8 mouse cellular contexts compared by ENCODE assay signal in genomic region chr13:98316480-98317245, GRCm38 (mm10). TPM values are rescaled to one million over a fixed set of nuclear protein-coding genes. Genes with fewer than 3 reads are reported as not detected.
DNase-seq lines count a peak whose midpoint lies in the region; ATAC-seq lines count a peak whose summit lies in the region.

Btf3 (minus strand) TSS chr13:98317006.

- peak within 1 kb of the TSS; percentile 98 for H3K9ac ChIP-seq in kidney, embryonic 15.5 days

- H3K9me3 ChIP-seq in heart, embryonic 10.5 days: no peaks in the 10 kb centered on the region
- H3K9me3 ChIP-seq in kidney, embryonic 15.5 days (replicated peaks): no peaks in the 10 kb centered on the region

- H3K36me3 ChIP-seq in heart, embryonic 10.5 days: peaks cover 22% of the 10 kb centered on the region
- H3K36me3 ChIP-seq in kidney, embryonic 15.5 days: peaks cover 29% of the 10 kb centered on the region

- peaks cover 4% of the 10 kb centered on the region for H3K4me1 ChIP-seq in heart, embryonic 10.5 days
- H3K4me1 ChIP-seq in kidney, embryonic 15.5 days: peaks cover 23% of the 10 kb centered on the region

- WGBS in heart, embryonic 10.5 days: under 1% methylated on average over 83 of the region's 90 CpGs
- under 1% methylated on average over 79 of the region's 90 CpGs for WGBS in kidney, embryonic 15.5 days

- peak within 1 kb of the TSS; percentile 99 for H3K27ac ChIP-seq in heart, embryonic 10.5 days
- H3K27ac ChIP-seq in kidney, embryonic 15.5 days: peak within 1 kb of the TSS; percentile 93

- H3K4me2 ChIP-seq in kidney, embryonic 15.5 days: peak within 1 kb of the TSS; percentile 75

- peak within 1 kb of the TSS; percentile 100 for H3K4me3 ChIP-seq in heart, embryonic 10.5 days
- peak within 1 kb of the TSS; percentile 97 for H3K4me3 ChIP-seq in kidney, embryonic 15.5 days (replicated peaks)

- DNase-seq in B cell, adult 2 months: peak; percentile 92 to 93
- peak; percentile 97 for DNase-seq in brain, adult 2 months (ENCODE audit: low read depth, low spot score)
- DNase-seq in heart, embryonic 10.5 days (ENCODE audit: low spot score): peak; percentile 97
- DNase-seq in liver: peak; percentile 95
- DNase-seq in spleen, postnatal 4 days (ENCODE audit: low spot score in 2 of 2): peak; percentile 92 to 97

- no peaks in the 10 kb centered on the region for H3K27me3 ChIP-seq in heart, embryonic 10.5 days (ENCODE audit: insufficient read depth, poor library complexity, severe bottlenecking)
- H3K27me3 ChIP-seq in kidney, embryonic 15.5 days: no peaks in the 10 kb centered on the region

- peak; percentile 98 for ATAC-seq in erythroblast, adult 5-6 weeks (replicated peaks; ENCODE audit: low FRiP score, poor library complexity, severe bottlenecking)
- peak; percentile 93 for ATAC-seq in kidney, embryonic 15.5 days (replicated peaks; ENCODE audit: low FRiP score)
- ATAC-seq in monocyte, adult 5-6 weeks (replicated peaks; ENCODE audit: insufficient number of reproducible peaks, low FRiP score, low TSS enrichment, poor library complexity, severe bottlenecking): peak; percentile 87

RNA-seq across cellular contexts. Expression of gene Btf3, which starts in this region (rescaled TPM):
- total RNA-seq in erythroblast, adult 5-6 weeks (2015; ENCODE audit: low replicate concordance): 325 and 335 TPM in 2 replicates
- total RNA-seq in erythroblast, adult 5-6 weeks (2017; ENCODE audit: low replicate concordance): 314 and 425 TPM in 2 replicates
- polyA plus RNA-seq in heart, embryonic 10.5 days (2016; fragmentation: Nextera tagmentation; extraction: Ambion mirVana): 512 and 641 TPM in 2 replicates
- polyA plus RNA-seq in kidney, embryonic 15.5 days (2015; fragmentation: Nextera tagmentation; extraction: Ambion mirVana): 689 and 781 TPM in 2 replicates
- 890 to 909 TPM (median 904 TPM) in 3 replicates for total RNA-seq in monocyte, adult 5-6 weeks (2017)

Comparison
In these comparisons a context has a peak if more than half of its experiments do, and no peak if none do; other contexts are left out.
1. Peak in every context shown above with its lines: DNase-seq, ATAC-seq, H3K4me3 ChIP-seq and H3K27ac ChIP-seq.